Mouse (Mus musculus) frontal cortex, adult (tissue): Measurements from ENCODE around the gene Adgrl3.

Experiments
- ATAC-seq: cut with Nextera tagmentation; 2 replicates; pipeline ENCODE4 v1.9.2; 2017; ENCODE audit warnings: mild to moderate bottlenecking, moderate library complexity, mixed read lengths; ENCODE audit not compliant: low TSS enrichment

Adgrl3 gene

DNA sequence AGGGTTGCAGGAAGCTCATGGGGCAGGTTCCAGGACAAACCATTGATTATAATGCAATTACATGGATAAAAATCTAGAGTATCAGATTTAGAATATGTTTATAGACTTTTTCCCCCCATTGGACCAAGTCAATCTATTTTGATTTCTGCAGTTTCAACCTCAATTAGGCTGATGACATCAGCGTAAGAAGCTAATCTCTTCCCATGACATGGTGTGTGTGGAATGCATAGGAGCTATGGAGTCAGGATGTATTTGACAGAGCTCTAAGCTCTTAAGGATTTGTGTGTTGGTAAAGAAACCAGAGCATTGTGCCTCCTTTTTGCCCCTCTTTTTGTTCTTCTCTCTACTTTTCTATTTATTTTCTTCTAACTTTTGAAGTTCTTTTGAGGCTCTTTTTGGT lies 812.1 kb downstream of the Adgrl3 start:
- ATAC-seq: no peak

DNA sequence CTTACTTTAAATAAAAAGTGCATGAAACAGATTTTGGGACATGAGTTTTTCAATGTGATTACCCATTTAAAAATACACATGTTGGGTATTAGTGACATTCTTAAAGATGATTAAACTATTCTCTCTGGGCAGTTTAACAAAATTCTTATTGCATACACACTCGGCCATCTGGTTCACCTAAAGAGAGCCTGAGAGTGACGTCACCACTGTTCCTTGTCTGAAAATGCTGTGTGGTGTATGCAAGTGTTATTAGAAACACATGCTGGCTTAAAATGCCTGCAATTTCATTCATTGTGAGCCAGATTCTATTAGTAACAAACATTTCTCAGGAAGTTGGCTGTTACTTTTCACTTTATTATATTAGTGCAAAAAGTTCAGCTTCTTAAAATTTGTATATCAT lies 812.7 kb downstream of the Adgrl3 start:
- no peak for ATAC-seq

DNA sequence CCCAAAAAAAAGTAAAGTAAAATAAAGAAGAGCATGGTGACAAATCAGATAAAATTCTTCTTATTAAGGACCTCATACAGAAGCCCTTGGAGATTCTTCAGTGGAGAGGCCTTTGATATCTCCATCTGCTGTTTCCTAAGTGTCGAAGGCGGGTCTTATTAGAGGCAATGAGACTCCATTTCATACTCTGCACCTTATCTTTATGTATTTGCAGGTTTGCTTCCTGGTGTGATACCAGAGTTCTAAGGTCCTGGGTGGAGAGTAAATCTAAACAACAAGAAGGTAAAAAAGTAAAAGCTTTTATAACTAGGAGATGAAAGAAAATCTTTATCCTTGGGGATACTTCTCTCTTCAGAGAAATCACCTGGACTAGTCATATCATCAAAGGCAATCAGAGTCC lies 817.9 kb downstream of the Adgrl3 start:
- ATAC-seq: no peak

DNA sequence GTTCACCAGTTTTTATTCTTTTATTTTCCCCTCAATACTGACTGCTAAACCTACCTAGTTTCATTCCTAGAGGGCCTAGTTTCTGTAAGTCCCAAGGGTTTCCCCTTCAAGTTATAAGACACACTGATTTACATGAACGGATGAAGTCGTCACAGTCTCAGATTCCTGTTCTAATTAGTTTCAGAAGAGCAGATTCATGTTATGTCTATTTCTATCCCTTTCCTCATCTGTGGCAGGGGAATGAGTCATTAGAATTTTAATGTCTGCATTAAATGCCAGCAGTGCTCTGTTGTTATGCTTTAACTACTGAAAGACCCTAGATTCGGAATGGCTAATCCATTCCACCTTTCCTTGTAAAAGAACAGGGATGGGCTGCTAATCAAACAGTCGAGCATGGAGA lies 823.9 kb downstream of the Adgrl3 start:
- peak; percentile 81 for ATAC-seq

DNA sequence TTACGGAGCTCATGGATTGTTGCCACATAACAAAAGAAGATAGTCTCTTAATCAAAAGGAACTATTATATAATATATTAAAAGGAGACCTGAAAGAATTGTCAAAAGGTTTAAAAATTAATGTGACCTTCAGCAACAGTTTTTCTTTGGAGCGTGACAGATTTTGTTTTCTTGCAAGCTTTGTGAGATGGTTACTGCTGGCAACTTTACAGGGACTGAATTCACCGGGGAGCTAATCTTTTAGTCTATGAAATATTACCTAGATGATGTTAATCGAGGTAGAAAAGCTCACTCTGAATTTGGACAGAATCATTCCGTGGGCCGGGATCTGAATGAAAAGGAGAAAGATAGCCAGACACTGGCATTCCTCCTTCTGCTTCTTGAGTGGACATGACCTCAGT lies 850.4 kb downstream of the Adgrl3 start:
- ATAC-seq: no peak
